Mouse (Mus musculus) embryo, embryonic 9.5 days (tissue): ENCODE data around the gene Hmx3.

Experiments
- DNase-seq: peaks from one replicate; pipeline ENCODE4 v3.0.0-alpha.2; 2017; ENCODE audit errors: extremely low spot score

The Hmx3 gene

GRCm38 (mm10) chr7:131542115-131542871 is at the start of gene Hmx3:
Hmx3 (plus strand) TSS chr7:131542867.
- DNase-seq = peak; percentile 79

DNA sequence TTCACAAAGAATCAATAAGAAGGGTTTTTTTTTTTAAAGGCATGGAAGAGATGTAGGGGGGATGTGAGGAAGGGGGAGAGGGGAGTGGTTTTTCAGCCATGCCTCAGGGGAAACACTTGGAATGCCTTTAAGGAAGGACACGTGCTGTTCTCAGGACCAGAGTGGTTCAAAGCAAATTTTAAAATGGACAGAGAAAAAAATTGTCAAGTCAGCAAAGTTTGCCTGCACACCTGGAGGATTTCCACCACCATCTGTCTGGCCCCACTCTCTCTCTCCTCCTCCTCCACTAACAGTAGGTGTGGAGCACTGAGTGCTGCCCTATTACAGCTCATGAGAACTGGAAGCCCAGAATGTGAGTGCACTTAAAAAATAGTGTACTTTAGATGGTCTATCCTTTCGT is 38.9 kb upstream of the Hmx3 start:
- no peak for DNase-seq

- DNase-seq = peak; percentile 84
Observed at GRCm38 (mm10) chr7:131539979-131540378, 2.7 kb upstream of the Hmx3 start.

- DNase-seq = peak; percentile 28
Observed at GRCm38 (mm10) chr7:131541184-131542114, 1.2 kb upstream of the Hmx3 start.

DNA sequence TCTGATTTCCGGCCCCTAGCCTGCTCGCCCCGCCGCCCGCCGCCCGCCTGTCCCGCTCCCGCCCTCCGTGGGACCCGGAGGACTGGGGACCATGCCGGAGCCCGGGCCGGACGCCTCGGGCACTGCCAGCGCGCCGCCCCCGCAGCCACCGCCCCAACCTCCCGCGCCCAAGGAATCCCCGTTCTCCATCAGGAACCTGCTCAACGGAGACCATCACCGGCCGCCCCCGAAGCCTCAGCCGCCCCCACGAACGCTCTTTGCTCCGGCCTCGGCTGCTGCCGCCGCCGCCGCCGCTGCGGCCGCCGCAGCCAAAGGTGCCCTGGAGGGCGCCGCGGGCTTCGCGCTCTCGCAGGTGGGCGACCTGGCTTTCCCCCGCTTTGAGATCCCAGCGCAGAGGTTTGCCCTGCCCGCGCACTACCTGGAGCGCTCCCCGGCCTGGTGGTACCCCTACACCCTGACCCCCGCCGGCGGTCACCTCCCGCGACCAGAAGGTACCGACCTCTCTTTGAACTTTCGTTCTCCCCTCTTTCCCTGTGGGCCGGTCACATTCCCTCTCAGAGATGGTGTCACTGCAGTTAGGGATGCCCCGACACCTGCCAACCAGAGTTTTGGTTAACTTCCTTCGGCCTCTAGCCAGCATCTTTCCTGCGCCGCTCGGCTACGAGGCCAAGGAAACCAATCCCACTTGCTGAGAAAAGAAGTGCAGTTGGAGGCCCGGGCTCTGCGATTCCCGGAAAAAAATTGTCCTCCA is 380 bp downstream of the Hmx3 start:
- DNase-seq = peak; percentile 56

- DNase-seq = peak; percentile 65
Observed at GRCm38 (mm10) chr7:131543623-131544481, 1.2 kb downstream of the Hmx3 start.

DNA sequence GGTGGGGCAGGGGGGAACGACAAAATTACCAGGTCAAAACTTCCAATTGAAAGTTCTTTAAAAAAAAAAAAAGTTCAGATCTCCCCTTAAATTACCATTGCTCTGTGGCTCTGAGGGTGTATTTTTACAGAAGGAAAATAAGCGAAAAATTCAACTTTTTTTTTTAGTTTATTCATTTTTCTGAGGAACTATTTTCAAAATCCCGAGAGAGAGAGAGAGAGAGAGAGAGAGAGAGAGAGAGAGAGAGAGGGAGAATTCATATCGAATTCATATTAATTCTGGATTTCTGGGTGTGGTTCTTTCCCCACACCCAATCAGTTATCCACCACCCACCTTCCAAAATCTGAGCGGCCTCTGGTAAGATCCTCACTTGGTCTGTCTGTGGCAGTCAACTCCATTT is 2.2 kb downstream of the Hmx3 start:
- DNase-seq = no peak

DNA sequence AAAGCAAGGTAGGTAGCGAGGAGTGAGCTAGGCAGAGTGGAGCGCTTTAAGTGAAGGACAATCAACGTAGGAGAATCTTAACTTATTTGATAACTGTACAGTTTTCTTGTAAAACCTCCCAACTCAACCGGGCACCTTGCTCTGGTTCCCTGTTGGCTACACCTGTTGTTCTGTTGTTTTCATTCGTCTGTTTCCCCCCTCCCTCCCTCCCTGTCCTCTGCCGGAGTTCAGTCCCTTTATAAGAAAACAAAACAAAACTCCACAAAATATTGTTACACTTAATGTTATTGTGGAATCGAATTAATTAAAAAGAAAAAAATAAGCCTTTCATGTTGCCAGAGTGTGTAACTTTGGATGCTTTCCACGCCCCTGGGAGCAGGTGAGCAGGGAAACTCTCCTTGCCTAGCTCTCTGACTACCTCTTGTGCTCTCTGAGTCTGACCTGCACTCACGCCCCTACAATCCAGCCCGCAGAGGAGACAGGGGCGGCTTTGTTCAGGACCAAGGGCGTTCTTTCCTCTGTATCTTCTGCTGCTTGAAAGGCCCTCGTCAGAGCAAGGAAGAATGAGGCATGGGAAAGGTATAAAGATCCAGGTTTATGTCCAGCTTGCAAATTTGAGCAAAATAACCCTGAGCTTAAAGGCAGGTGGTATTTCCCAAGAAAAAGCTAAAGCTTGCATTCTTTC is 3.2 kb downstream of the Hmx3 start:
- DNase-seq = peak; percentile 14

- peak; percentile 27 for DNase-seq
Observed at GRCm38 (mm10) chr7:131546423-131546822, 3.8 kb downstream of the Hmx3 start.

DNA sequence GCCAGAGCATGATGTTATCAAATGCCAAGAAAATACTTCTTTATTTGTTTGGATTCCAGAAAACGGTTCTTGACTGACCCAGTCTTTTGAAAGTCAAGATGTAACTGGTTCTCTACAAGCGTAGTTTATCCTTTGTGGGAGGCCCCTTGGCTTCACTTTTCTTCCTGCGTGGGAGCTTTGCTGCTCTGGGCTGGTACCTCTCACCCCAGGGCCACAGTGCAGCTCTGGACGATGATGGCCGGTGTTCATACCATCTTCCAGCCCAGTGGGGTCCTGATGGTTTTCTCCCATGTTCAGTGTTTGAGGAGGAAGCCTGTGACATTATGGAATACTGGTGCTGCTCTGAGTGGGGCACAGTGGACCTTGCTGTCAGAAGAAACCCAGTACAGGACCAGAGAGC is 4.8 kb downstream of the Hmx3 start:
- peak; percentile 8 for DNase-seq

- DNase-seq = no peak
Observed at GRCm38 (mm10) chr7:131548473-131548872, 5.8 kb downstream of the Hmx3 start, which contains the start of gene Hmx2. Hmx2 (plus strand) TSS chr7:131548773.

- DNase-seq = no peak
Observed at GRCm38 (mm10) chr7:131551471-131551870, 8.8 kb downstream of the Hmx3 start.

GRCm38 (mm10) chr7:131551931-131552741 is 9.5 kb downstream of the Hmx3 start:
- DNase-seq = no peak

DNA sequence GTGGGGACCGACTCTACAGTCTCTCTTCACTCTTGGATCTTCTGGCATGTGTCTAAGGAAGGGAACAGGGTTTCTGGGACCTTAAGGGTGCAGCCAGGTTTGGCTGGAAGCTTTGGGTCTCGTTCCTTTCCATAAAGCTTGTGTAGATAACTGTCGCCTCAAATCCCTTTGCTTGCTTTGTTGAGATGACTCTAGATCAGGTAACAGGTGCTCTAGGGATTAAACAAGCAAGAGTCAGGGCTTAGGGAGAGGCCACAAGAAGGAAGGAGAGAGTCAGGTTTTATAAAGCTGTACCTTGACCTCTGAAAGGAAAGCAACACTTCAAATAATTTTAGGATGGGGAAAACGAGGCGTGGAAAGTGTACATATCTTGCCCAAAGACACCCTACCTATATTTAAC is 10.1 kb downstream of the Hmx3 start:
- DNase-seq = no peak

GRCm38 (mm10) chr7:131553771-131554175 is 11.1 kb downstream of the Hmx3 start:
- no peak for DNase-seq

DNA sequence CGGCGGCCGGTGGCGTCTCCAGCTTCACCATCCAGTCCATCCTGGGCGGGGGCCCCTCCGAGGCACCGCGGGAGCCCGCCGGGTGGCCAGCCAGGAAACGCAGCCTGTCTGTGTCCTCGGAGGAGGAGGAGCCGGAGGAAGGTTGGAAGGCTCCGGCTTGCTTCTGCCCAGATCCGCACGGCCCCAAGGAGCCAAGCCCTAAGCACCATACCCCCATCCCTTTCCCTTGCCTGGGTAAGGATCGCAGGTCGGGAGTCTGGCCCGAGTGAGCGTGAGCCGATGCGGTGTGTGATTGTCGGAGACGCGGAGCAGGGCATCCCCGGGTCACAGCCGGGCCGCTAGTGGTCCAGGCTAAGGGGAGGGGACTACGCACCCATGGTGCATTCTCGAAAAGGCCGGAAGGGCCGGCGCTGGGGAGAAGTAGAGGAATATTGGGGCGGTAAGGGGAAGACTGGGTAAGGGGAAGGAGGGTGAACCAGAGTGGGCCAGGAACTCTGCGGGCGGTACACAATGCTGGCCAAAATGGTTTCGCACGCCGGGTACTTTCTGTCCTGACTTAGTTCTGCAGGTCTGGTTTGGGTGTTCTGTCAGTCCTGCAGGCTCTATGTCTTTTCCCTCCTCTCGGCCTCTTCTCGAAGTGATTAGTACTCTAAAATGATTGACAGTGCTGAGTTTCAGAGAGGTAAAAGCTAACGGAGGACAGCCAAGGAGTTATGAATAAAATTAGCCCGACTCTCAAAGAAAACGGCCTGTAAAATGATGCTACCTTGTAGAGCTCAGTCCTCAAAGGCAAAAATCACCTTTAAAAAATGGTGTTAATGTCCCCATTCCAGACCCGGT is 11.9 kb downstream of the Hmx3 start:
- no peak for DNase-seq

- no peak for DNase-seq
Observed at GRCm38 (mm10) chr7:131555301-131556081, 12.8 kb downstream of the Hmx3 start.

DNA sequence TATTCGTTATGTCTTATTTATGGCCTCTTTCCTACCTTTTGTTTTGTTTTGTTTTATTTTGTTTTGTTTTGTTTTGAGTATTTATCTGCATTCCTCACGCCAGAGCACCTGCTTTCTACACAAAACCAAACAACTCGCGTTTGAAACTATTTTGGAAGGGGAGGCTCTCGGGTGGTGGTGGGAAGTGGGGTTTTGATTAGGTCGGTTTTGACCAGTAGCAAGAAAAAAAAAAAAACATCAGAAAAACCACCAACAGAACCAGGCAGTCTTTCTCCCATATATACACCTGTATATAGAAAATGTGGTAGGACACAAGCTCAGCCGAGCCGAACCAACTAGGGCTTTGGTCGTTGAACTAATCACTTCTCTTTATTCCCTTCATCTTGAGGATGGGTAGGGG is 13.4 kb downstream of the Hmx3 start:
- DNase-seq = no peak
